Mouse (Mus musculus) stomach, postnatal 0 days (tissue): ENCODE results near the gene Foxp1.

Source experiments
- CTCF ChIP-seq: IDR thresholded peaks from 2 replicates; pipeline ENCODE4 v1.5.1; 2016; ENCODE audit warnings: antibody characterized with exemption, low read depth, mild to moderate bottlenecking, moderate library complexity
- EP300 ChIP-seq: optimal IDR thresholded peaks from 2 replicates; pipeline ENCODE3; 2016; ENCODE audit warnings: antibody characterized with exemption

DNA sequence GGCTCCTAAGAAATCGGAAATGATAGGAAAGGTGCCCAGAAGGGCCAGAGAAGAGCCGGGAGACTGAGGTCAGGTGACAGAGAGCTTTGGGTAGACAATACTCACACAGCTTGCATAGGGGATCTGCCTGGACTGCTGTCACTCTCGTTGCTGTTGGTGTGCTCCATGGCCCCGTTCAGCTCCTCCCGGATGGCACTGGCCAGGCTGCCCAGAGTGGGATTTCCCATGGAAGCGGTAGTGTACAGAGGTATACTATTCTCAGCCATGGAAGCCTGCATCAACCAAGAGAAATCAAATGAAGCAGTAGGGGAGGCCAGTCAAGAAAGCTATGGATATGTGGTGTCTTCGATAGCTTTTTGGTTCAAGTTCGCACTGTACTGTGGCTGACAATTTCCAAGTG lies 587.4 kb downstream of the Foxp1 start:
- TF ChIP-seq CTCF (no peak), EP300 (no peak)
